Mouse (Mus musculus) forebrain, embryonic 15.5 days (tissue): ENCODE results near the gene Grid1. TPM values are rescaled to one million over a fixed set of nuclear protein-coding genes. Genes with fewer than 3 reads are reported as not detected.

Experiments used
- ATAC-seq: fragments of 200-750 bp; cut with Nextera tagmentation; replicated peaks from 2 replicates; pipeline ENCODE4 v1.8.0; 2017; ENCODE audit warnings: mild to moderate bottlenecking, moderate TSS enrichment, moderate library complexity
- H3K27ac ChIP-seq: fragments of 300-500 bp; sonication (generic); replicated peaks from 2 replicates; pipeline ENCODE4 v1.5.1; 2015; ENCODE audit warnings: mild to moderate bottlenecking, inconsistent platforms
- H3K27me3 ChIP-seq: fragments of 300-500 bp; sonication (generic); 2 replicates; pipeline ENCODE4 v1.6.1; 2015; ENCODE audit warnings: inconsistent platforms
- H3K36me3 ChIP-seq: fragments of 300-500 bp; sonication (generic); 2 replicates; pipeline ENCODE4 v1.6.1; 2015; ENCODE audit warnings: mild to moderate bottlenecking, inconsistent platforms
- H3K4me1 ChIP-seq: fragments of 300-500 bp; sonication (generic); 2 replicates; pipeline ENCODE4 v1.6.1; 2015; ENCODE audit warnings: inconsistent platforms
- H3K4me2 ChIP-seq: fragments of 300-500 bp; sonication (generic); replicated peaks from 2 replicates; pipeline ENCODE4 v1.6.1; 2015; ENCODE audit warnings: mild to moderate bottlenecking, inconsistent platforms
- H3K4me3 ChIP-seq: fragments of 300-500 bp; sonication (generic); 2 replicates; pipeline ENCODE4 v1.5.1; 2015; ENCODE audit warnings: mild to moderate bottlenecking, inconsistent platforms
- H3K9ac ChIP-seq: fragments of 300-500 bp; sonication (generic); replicated peaks from 2 replicates; pipeline ENCODE4 v1.6.1; 2015; ENCODE audit warnings: mild to moderate bottlenecking, inconsistent platforms
- H3K9me3 ChIP-seq: fragments of 300-500 bp; sonication (generic); 2 replicates; pipeline ENCODE4 v1.6.1; 2016; ENCODE audit warnings: inconsistent platforms
- WGBS: fragments of 180-500 bp; shearing (Covaris S2); methylation state at CpG from one replicate; pipeline ENCODE4 v1.1.7; 2015; ENCODE audit warnings: mixed read lengths; 5-methylcytosine and 5-hydroxymethylcytosine counted together
- polyA plus RNA-seq: library from polyadenylated mRNA; unstranded; fragments of >200 nt; fragmentation: Nextera tagmentation; extraction: Ambion mirVana; gene quantifications from 2 replicates; pipeline ENCODE4 v1.2.1, GENCODE M21; 2015

Gene Grid1
- polyA plus RNA-seq, 1 experiment from 2014 or later, result 4.1 TPM

DNA sequence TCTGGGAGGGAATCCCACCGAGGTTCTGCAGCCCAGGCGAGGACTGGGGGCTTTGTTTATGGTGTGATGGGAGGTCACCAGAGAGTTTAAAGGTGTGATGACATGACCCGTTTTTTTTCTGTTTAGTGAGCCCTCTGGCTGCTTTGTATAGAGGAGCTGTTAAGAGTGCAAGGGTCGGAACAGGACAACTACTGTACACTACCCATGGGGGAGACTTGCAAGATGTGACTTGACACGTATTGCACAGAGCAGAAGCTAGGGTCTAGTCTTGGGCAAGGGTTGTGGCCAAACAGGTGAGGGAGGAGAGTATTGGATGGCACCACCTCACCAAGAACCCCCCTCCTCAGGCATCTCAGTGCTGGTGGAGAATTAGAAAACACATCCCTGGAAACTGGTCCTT, 224.4 kb downstream of the Grid1 start:
- H3K4me1 ChIP-seq, result 0 out of 2 replicates have a peak, but pooled peaks cover 2% of the 10 kb centered on the region
- no peaks in the 10 kb centered on the region for H3K9me3 ChIP-seq
- no peak overlapping the region for H3K27ac ChIP-seq
- no peak overlapping the region for H3K4me2 ChIP-seq
- H3K27me3 ChIP-seq, result no peaks in the 10 kb centered on the region
- no peak overlapping the region for H3K9ac ChIP-seq
- no peak overlapping the region for H3K4me3 ChIP-seq
- WGBS, result 59% methylated on average over 5 of the region's 5 CpGs
- H3K36me3 ChIP-seq, result no peaks in the 10 kb centered on the region
- no peak for ATAC-seq

DNA sequence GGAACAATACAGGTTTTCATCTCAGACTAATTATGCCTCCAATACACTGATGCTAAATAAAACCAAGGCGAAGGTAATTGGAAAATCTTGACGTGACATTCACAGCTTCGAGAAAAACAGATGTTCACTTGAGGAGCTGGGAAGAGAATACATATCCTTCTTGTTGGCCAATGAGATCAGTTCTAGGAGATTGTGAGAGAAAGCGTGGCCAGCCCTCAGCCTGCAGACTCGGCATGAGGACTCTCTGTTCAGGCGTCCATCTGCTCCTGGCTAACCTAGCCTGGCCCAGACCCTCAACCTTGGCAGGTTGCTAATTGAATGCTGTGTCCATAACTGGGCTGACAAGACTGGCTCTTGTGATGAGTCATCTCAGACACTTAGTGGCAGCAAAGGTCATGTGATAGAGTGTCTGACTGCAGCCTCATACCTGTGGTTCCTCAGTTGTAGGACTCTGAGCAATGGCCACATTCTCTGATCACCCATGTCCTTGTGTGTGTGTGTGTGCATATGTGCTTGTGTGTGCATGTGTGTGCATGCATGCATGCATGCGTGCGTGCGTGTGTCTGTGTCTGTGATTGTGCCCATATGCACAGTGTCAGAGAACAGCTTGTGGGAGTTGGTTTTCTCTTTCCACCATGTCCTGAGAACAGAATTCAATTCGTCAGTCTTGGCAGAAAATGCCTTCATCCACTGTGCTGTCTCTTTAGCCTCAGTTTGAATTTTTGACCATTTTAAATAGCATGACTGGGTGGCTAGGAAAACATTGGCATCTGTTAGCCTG, 225.2 kb downstream of the Grid1 start:
- H3K4me3 ChIP-seq, result no peak overlapping the region
- no peaks in the 10 kb centered on the region for H3K9me3 ChIP-seq
- no peaks in the 10 kb centered on the region for H3K36me3 ChIP-seq
- peak; percentile 63 for ATAC-seq
- 0 out of 2 replicates have a peak, but pooled peaks cover 2% of the 10 kb centered on the region for H3K4me1 ChIP-seq
- no peak overlapping the region for H3K9ac ChIP-seq
- H3K27ac ChIP-seq, result no peak overlapping the region
- no peaks in the 10 kb centered on the region for H3K27me3 ChIP-seq
- 50% methylated on average over 10 of the region's 10 CpGs for WGBS
- no peak overlapping the region for H3K4me2 ChIP-seq

- no peak overlapping the region for H3K4me3 ChIP-seq
- no peaks in the 10 kb centered on the region for H3K36me3 ChIP-seq
- 0 out of 2 replicates have a peak, but pooled peaks cover 2% of the 10 kb centered on the region for H3K4me1 ChIP-seq
- no peak overlapping the region for H3K27ac ChIP-seq
- no peak for ATAC-seq
- H3K9me3 ChIP-seq, result no peaks in the 10 kb centered on the region
- H3K27me3 ChIP-seq, result no peaks in the 10 kb centered on the region
- WGBS, result 91% methylated on average over 8 of the region's 8 CpGs
- no peak overlapping the region for H3K4me2 ChIP-seq
- no peak overlapping the region for H3K9ac ChIP-seq
These were observed 229.3 kb downstream of the Grid1 start for GRCm38 (mm10) chr14:35049231-35049630.

- Histone ChIP-seq H3K4me1 (no peaks in the 10 kb centered on the region), H3K4me3 (no peak overlapping the region), H3K9me3 (no peaks in the 10 kb centered on the region), H3K27me3 (no peaks in the 10 kb centered on the region), H3K9ac (no peak overlapping the region), H3K27ac (no peak overlapping the region), H3K4me2 (no peak overlapping the region), H3K36me3 (no peaks in the 10 kb centered on the region)
- no peak for ATAC-seq
- 87% methylated on average over 3 of the region's 3 CpGs for WGBS
These were observed 234.2 kb downstream of the Grid1 start for GRCm38 (mm10) chr14:35054139-35054538.

GRCm38 (mm10) chr14:35074636-35075035, 254.7 kb downstream of the Grid1 start:
- Histone ChIP-seq H3K9me3 (no peaks in the 10 kb centered on the region), H3K9ac (no peak overlapping the region), H3K27ac (no peak overlapping the region), H3K27me3 (no peaks in the 10 kb centered on the region), H3K36me3 (no peaks in the 10 kb centered on the region), H3K4me1 (peaks cover 10% of the 10 kb centered on the region), H3K4me2 (no peak overlapping the region), H3K4me3 (no peak overlapping the region)
- 41% methylated on average over 6 of the region's 6 CpGs for WGBS
- peak; percentile 96 for ATAC-seq

GRCm38 (mm10) chr14:35079954-35080353, 260.0 kb downstream of the Grid1 start:
- Histone ChIP-seq H3K27me3 (no peaks in the 10 kb centered on the region), H3K4me3 (no peak overlapping the region), H3K9me3 (no peaks in the 10 kb centered on the region), H3K36me3 (no peaks in the 10 kb centered on the region), H3K9ac (no peak overlapping the region), H3K4me2 (no peak overlapping the region), H3K27ac (no peak overlapping the region), H3K4me1 (peaks cover under 1% of the 10 kb centered on the region; the same call in 1 of the 2 replicates)
- ATAC-seq, result 0 out of 2 replicates have a peak, but pooled peaks have one; percentile 13
- WGBS, result 56% methylated on average over 1 of the region's 1 CpGs

DNA sequence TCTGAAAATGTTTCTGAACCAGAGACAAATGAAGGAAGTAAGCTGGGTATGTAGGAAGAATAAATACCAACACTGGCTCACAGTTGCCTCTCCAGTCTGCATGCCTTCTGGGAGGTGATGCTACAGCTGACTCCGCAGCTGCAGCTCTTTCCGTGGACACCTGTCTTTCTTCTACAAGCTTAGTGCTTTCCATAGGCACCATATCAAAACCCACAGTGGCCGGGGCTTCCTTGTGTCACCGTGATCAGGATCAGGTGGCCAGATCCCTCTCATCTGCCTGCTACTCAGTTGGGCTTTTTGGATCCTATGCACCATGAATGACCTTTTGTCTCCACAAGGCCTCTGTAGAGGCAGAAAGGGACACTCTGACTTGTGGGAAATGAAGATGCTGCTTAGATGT, 272.7 kb downstream of the Grid1 start:
- Histone ChIP-seq H3K4me3 (no peak overlapping the region), H3K27me3 (no peaks in the 10 kb centered on the region), H3K4me2 (no peak overlapping the region), H3K9me3 (no peaks in the 10 kb centered on the region), H3K4me1 (peaks cover 15% of the 10 kb centered on the region), H3K36me3 (no peaks in the 10 kb centered on the region), H3K27ac (no peak overlapping the region), H3K9ac (no peak overlapping the region)
- no peak for ATAC-seq
- WGBS, result 91% methylated on average over 4 of the region's 4 CpGs

GRCm38 (mm10) chr14:35093561-35094186, 273.8 kb downstream of the Grid1 start:
- Histone ChIP-seq H3K4me1 (peaks cover 15% of the 10 kb centered on the region), H3K9me3 (no peaks in the 10 kb centered on the region), H3K27ac (no peak overlapping the region), H3K4me3 (no peak overlapping the region), H3K27me3 (no peaks in the 10 kb centered on the region), H3K36me3 (no peaks in the 10 kb centered on the region), H3K4me2 (no peak overlapping the region), H3K9ac (no peak overlapping the region)
- 68% methylated on average over 6 of the region's 6 CpGs for WGBS
- peak; percentile 51; the same call in 1 of the 2 replicates for ATAC-seq

GRCm38 (mm10) chr14:35095506-35096059, 275.7 kb downstream of the Grid1 start:
- H3K27me3 ChIP-seq, result no peaks in the 10 kb centered on the region
- ATAC-seq, result peak; percentile 72
- H3K4me3 ChIP-seq, result no peak overlapping the region
- no peaks in the 10 kb centered on the region for H3K9me3 ChIP-seq
- H3K4me1 ChIP-seq, result peaks cover 15% of the 10 kb centered on the region
- no peaks in the 10 kb centered on the region for H3K36me3 ChIP-seq
- no peak overlapping the region for H3K9ac ChIP-seq
- H3K27ac ChIP-seq, result no peak overlapping the region
- no peak overlapping the region for H3K4me2 ChIP-seq
- WGBS, result 12% methylated on average over 9 of the region's 9 CpGs

GRCm38 (mm10) chr14:35096085-35096484, 276.2 kb downstream of the Grid1 start:
- no peak overlapping the region for H3K4me3 ChIP-seq
- peaks cover 15% of the 10 kb centered on the region for H3K4me1 ChIP-seq
- WGBS, result 19% methylated on average over 4 of the region's 4 CpGs
- no peaks in the 10 kb centered on the region for H3K36me3 ChIP-seq
- no peak overlapping the region for H3K27ac ChIP-seq
- no peaks in the 10 kb centered on the region for H3K27me3 ChIP-seq
- no peak overlapping the region for H3K4me2 ChIP-seq
- no peak for ATAC-seq
- H3K9me3 ChIP-seq, result no peaks in the 10 kb centered on the region
- H3K9ac ChIP-seq, result no peak overlapping the region

DNA sequence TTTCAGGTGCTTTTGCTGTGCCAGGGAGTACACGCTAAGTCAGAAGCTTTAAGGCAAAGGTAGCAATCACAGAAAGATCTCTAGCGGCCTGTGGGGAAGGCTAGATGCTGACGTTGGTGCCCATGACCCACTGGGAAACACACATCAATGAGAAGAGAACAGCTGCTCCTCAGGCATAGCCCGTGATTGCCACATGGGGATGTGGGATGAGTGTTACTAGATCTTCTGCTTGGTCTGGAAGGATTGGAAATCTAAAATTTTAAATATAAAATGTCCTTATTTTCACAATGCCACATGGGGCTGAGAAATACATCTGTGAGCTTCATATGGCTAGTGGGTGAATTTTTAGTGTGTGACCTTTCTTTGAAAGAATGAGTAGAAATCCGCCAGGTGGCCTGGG, 277.3 kb downstream of the Grid1 start:
- Histone ChIP-seq H3K9me3 (no peaks in the 10 kb centered on the region), H3K9ac (no peak overlapping the region), H3K4me3 (no peak overlapping the region), H3K36me3 (no peaks in the 10 kb centered on the region), H3K4me1 (peaks cover 15% of the 10 kb centered on the region), H3K27me3 (no peaks in the 10 kb centered on the region), H3K27ac (no peak overlapping the region), H3K4me2 (no peak overlapping the region)
- no peak for ATAC-seq
- WGBS, result 85% methylated on average over 5 of the region's 5 CpGs

- H3K27me3 ChIP-seq, result no peaks in the 10 kb centered on the region
- H3K4me3 ChIP-seq, result no peak overlapping the region
- H3K36me3 ChIP-seq, result no peaks in the 10 kb centered on the region
- H3K4me2 ChIP-seq, result no peak overlapping the region
- H3K4me1 ChIP-seq, result no peaks in the 10 kb centered on the region
- H3K9me3 ChIP-seq, result no peaks in the 10 kb centered on the region
- ATAC-seq, result no peak
- 85% methylated on average over 5 of the region's 5 CpGs for WGBS
- H3K27ac ChIP-seq, result no peak overlapping the region
- no peak overlapping the region for H3K9ac ChIP-seq
These were observed 283.8 kb downstream of the Grid1 start for GRCm38 (mm10) chr14:35103639-35104210.
